Mouse (Mus musculus): Measurements from ENCODE around the gene Ptrh2. TPM values are rescaled to one million over a fixed set of nuclear protein-coding genes. Genes with fewer than 3 reads are reported as not detected.

The Ptrh2 gene
- polyA plus RNA-seq, 1 experiment from 2014 or later: 15.0 TPM

GRCm38 (mm10) chr11:86691956-86692355 lies 8.2 kb downstream of the Ptrh2 start:
- no peak overlapping the region for H3K27ac ChIP-seq (replicated peaks)
- no peaks in the 10 kb centered on the region for H3K27me3 ChIP-seq
- no peak overlapping the region for H3K4me2 ChIP-seq
- no peak overlapping the region for H3K9ac ChIP-seq
- no peaks in the 10 kb centered on the region for H3K9me3 ChIP-seq (replicated peaks)
- H3K4me1 ChIP-seq (replicated peaks): peaks cover 6% of the 10 kb centered on the region; the same call in 1 of the 2 replicates
- ATAC-seq (ENCODE audit: insufficient read depth): no peak
- H3K4me3 ChIP-seq (replicated peaks): no peak overlapping the region
- WGBS (ENCODE audit: insufficient replicate concordance): 83% methylated on average over 2 of the region's 2 CpGs
- peaks cover 96% of the 10 kb centered on the region for H3K36me3 ChIP-seq (replicated peaks)

- ATAC-seq (ENCODE audit: insufficient read depth): no peak
- no peaks in the 10 kb centered on the region for H3K9me3 ChIP-seq (replicated peaks)
- no peak overlapping the region for H3K9ac ChIP-seq
- no peaks in the 10 kb centered on the region for H3K27me3 ChIP-seq
- no peaks in the 10 kb centered on the region for H3K4me1 ChIP-seq (replicated peaks)
- peaks cover 96% of the 10 kb centered on the region for H3K36me3 ChIP-seq (replicated peaks)
- 0 out of 2 replicates have a peak overlapping the region, but pooled peaks have one; percentile 4 for H3K27ac ChIP-seq (replicated peaks)
- H3K4me2 ChIP-seq: no peak overlapping the region
- WGBS (ENCODE audit: insufficient replicate concordance): 71% methylated on average over 2 of the region's 2 CpGs
- H3K4me3 ChIP-seq (replicated peaks): no peak overlapping the region
Observed at GRCm38 (mm10) chr11:86692546-86692945, 8.8 kb downstream of the Ptrh2 start.

GRCm38 (mm10) chr11:86695461-86695860 lies 11.7 kb downstream of the Ptrh2 start:
- Histone ChIP-seq H3K4me2 (no peak overlapping the region), H3K27me3 (no peaks in the 10 kb centered on the region), H3K27ac (replicated peaks) (no peak overlapping the region), H3K9ac (no peak overlapping the region), H3K4me1 (replicated peaks) (no peaks in the 10 kb centered on the region), H3K4me3 (replicated peaks) (no peak overlapping the region), H3K9me3 (replicated peaks) (no peaks in the 10 kb centered on the region), H3K36me3 (replicated peaks) (peaks cover 98% of the 10 kb centered on the region)
- ATAC-seq (ENCODE audit: insufficient read depth): no peak
- 76% methylated on average over 4 of the region's 4 CpGs for WGBS (ENCODE audit: insufficient replicate concordance)

- H3K4me2 ChIP-seq: no peak overlapping the region
- no peaks in the 10 kb centered on the region for H3K9me3 ChIP-seq (replicated peaks)
- 93% methylated on average over 4 of the region's 4 CpGs for WGBS (ENCODE audit: insufficient replicate concordance)
- H3K36me3 ChIP-seq (replicated peaks): peaks cover 97% of the 10 kb centered on the region
- H3K4me1 ChIP-seq (replicated peaks): no peaks in the 10 kb centered on the region
- H3K4me3 ChIP-seq (replicated peaks): no peak overlapping the region
- ATAC-seq (ENCODE audit: insufficient read depth): no peak
- no peak overlapping the region for H3K9ac ChIP-seq
- H3K27me3 ChIP-seq: no peaks in the 10 kb centered on the region
- no peak overlapping the region for H3K27ac ChIP-seq (replicated peaks)
Observed at GRCm38 (mm10) chr11:86701151-86701550, 17.4 kb downstream of the Ptrh2 start.

GRCm38 (mm10) chr11:86714606-86715005 lies 30.8 kb downstream of the Ptrh2 start:
- peaks cover 90% of the 10 kb centered on the region for H3K36me3 ChIP-seq (replicated peaks)

GRCm38 (mm10) chr11:86717306-86718065 lies 33.7 kb downstream of the Ptrh2 start:
- no peak overlapping the region for H3K27ac ChIP-seq (replicated peaks)

More at GRCm38 (mm10) chr11:86714606-86715005, 30.8 kb downstream of the Ptrh2 start:
- Histone ChIP-seq H3K4me2 (no peak overlapping the region), H3K4me3 (replicated peaks) (no peak overlapping the region), H3K27ac (replicated peaks) (no peak overlapping the region), H3K4me1 (replicated peaks) (no peaks in the 10 kb centered on the region), H3K9ac (no peak overlapping the region), H3K9me3 (replicated peaks) (no peaks in the 10 kb centered on the region), H3K27me3 (no peaks in the 10 kb centered on the region)
- no peak for ATAC-seq (ENCODE audit: insufficient read depth)

GRCm38 (mm10) chr11:86718369-86718768 lies 34.6 kb downstream of the Ptrh2 start:
- WGBS (ENCODE audit: insufficient replicate concordance): 89% methylated on average over 3 of the region's 3 CpGs
- H3K4me1 ChIP-seq (replicated peaks): no peaks in the 10 kb centered on the region
- H3K9ac ChIP-seq: no peak overlapping the region
- no peaks in the 10 kb centered on the region for H3K27me3 ChIP-seq
- H3K36me3 ChIP-seq (replicated peaks): peaks cover 81% of the 10 kb centered on the region
- ATAC-seq (ENCODE audit: insufficient read depth): no peak
- no peaks in the 10 kb centered on the region for H3K9me3 ChIP-seq (replicated peaks)
- no peak overlapping the region for H3K4me3 ChIP-seq (replicated peaks)
- no peak overlapping the region for H3K4me2 ChIP-seq
- H3K27ac ChIP-seq (replicated peaks): no peak overlapping the region

More at GRCm38 (mm10) chr11:86717306-86718065, 33.7 kb downstream of the Ptrh2 start:
- 50% methylated on average over 6 of the region's 6 CpGs for WGBS (ENCODE audit: insufficient replicate concordance)
- H3K36me3 ChIP-seq (replicated peaks): peaks cover 84% of the 10 kb centered on the region
- H3K27me3 ChIP-seq: no peaks in the 10 kb centered on the region
- H3K9me3 ChIP-seq (replicated peaks): no peaks in the 10 kb centered on the region
- H3K4me1 ChIP-seq (replicated peaks): no peaks in the 10 kb centered on the region
- no peak for ATAC-seq (ENCODE audit: insufficient read depth)
- H3K9ac ChIP-seq: no peak overlapping the region
- no peak overlapping the region for H3K4me2 ChIP-seq
- H3K4me3 ChIP-seq (replicated peaks): no peak overlapping the region

- peaks cover 81% of the 10 kb centered on the region for H3K36me3 ChIP-seq (replicated peaks)
- H3K4me1 ChIP-seq (replicated peaks): no peaks in the 10 kb centered on the region
- H3K27ac ChIP-seq (replicated peaks): no peak overlapping the region
- WGBS (ENCODE audit: insufficient replicate concordance): 47% methylated on average over 8 of the region's 8 CpGs
- no peaks in the 10 kb centered on the region for H3K27me3 ChIP-seq
- no peak for ATAC-seq (ENCODE audit: insufficient read depth)
- no peak overlapping the region for H3K4me2 ChIP-seq
- no peak overlapping the region for H3K4me3 ChIP-seq (replicated peaks)
- H3K9me3 ChIP-seq (replicated peaks): no peaks in the 10 kb centered on the region
- no peak overlapping the region for H3K9ac ChIP-seq
Observed at GRCm38 (mm10) chr11:86719390-86719789, 35.6 kb downstream of the Ptrh2 start.

GRCm38 (mm10) chr11:86724004-86724403 lies 40.2 kb downstream of the Ptrh2 start:
- Histone ChIP-seq H3K9ac (no peak overlapping the region), H3K4me1 (replicated peaks) (no peaks in the 10 kb centered on the region), H3K4me3 (replicated peaks) (no peak overlapping the region), H3K27ac (replicated peaks) (no peak overlapping the region), H3K4me2 (no peak overlapping the region), H3K36me3 (replicated peaks) (peaks cover 79% of the 10 kb centered on the region), H3K27me3 (no peaks in the 10 kb centered on the region), H3K9me3 (replicated peaks) (no peaks in the 10 kb centered on the region)
- 79% methylated on average over 3 of the region's 3 CpGs for WGBS (ENCODE audit: insufficient replicate concordance)
- no peak for ATAC-seq (ENCODE audit: insufficient read depth)

GRCm38 (mm10) chr11:86724982-86725381 lies 41.2 kb downstream of the Ptrh2 start:
- Histone ChIP-seq H3K27me3 (no peaks in the 10 kb centered on the region), H3K36me3 (replicated peaks) (peaks cover 78% of the 10 kb centered on the region), H3K4me2 (no peak overlapping the region), H3K27ac (replicated peaks) (no peak overlapping the region), H3K9me3 (replicated peaks) (no peaks in the 10 kb centered on the region), H3K9ac (no peak overlapping the region), H3K4me3 (replicated peaks) (no peak overlapping the region), H3K4me1 (replicated peaks) (no peaks in the 10 kb centered on the region)
- ATAC-seq (ENCODE audit: insufficient read depth): no peak
- whole genome bisulfite sequencing (ENCODE audit: insufficient replicate concordance): 84% methylated on average over 7 of the region's 7 CpGs

- H3K27ac ChIP-seq (replicated peaks): no peak overlapping the region
- no peak overlapping the region for H3K4me3 ChIP-seq (replicated peaks)
- no peak overlapping the region for H3K9ac ChIP-seq
- no peak overlapping the region for H3K4me2 ChIP-seq
- no peak for ATAC-seq (ENCODE audit: insufficient read depth)
- H3K27me3 ChIP-seq: no peaks in the 10 kb centered on the region
- no peaks in the 10 kb centered on the region for H3K9me3 ChIP-seq (replicated peaks)
- H3K36me3 ChIP-seq (replicated peaks): peaks cover 76% of the 10 kb centered on the region
- H3K4me1 ChIP-seq (replicated peaks): no peaks in the 10 kb centered on the region
Observed at GRCm38 (mm10) chr11:86725607-86726006, 41.8 kb downstream of the Ptrh2 start.

- no peak for ATAC-seq (ENCODE audit: insufficient read depth)
- no peak overlapping the region for H3K9ac ChIP-seq
- H3K36me3 ChIP-seq (replicated peaks): peaks cover 86% of the 10 kb centered on the region
- H3K4me3 ChIP-seq (replicated peaks): no peak overlapping the region
- H3K27ac ChIP-seq (replicated peaks): 0 out of 2 replicates have a peak overlapping the region, but pooled peaks have one; percentile 26
- H3K9me3 ChIP-seq (replicated peaks): no peaks in the 10 kb centered on the region
- no peaks in the 10 kb centered on the region for H3K27me3 ChIP-seq
- H3K4me2 ChIP-seq: no peak overlapping the region
- WGBS (ENCODE audit: insufficient replicate concordance): 89% methylated on average over 2 of the region's 2 CpGs
- H3K4me1 ChIP-seq (replicated peaks): 0 out of 2 replicates have a peak, but pooled peaks cover 9% of the 10 kb centered on the region
Observed at GRCm38 (mm10) chr11:86731443-86731842, 47.7 kb downstream of the Ptrh2 start.
